Mouse (Mus musculus) hematopoietic stem cell, adult 5-6 weeks (primary cell): ENCODE data around the gene Iapp. TPM values are rescaled to one million over a fixed set of nuclear protein-coding genes. Genes with fewer than 3 reads are reported as not detected.
A peak's percentile ranks its signal among the peaks of the same experiment; 100 is the strongest.
"Not testable (repeated sequence)": the region's sequence is repeated elsewhere in the genome, so short reads cannot be mapped to it uniquely, and the experiment has no call there.

Experiments used
- ATAC-seq, 2 experiments: fragments of 125-278 bp in 1 of 2; replicated peaks in 1 of 2; 2 replicates each; pipeline ENCODE4 v1.8.0; 2016 to 2017; ENCODE audit warnings: inconsistent platforms in 2 of 2, mild to moderate bottlenecking in 2 of 2, moderate number of reproducible peaks in 2 of 2, low read depth in 1 of 2, moderate TSS enrichment in 1 of 2; ENCODE audit not compliant: low FRiP score in 2 of 2, poor library complexity in 2 of 2, severe bottlenecking in 2 of 2, insufficient read depth in 1 of 2, low TSS enrichment in 1 of 2
- total RNA-seq: library from RNA; stranded (forward); fragments of 172-1452, 232-1000 nt; gene quantifications from 2 replicates; pipeline ENCODE4 v1.2.3, GENCODE M21; 2017

Gene Iapp
- not detected in 2 replicates for total RNA-seq

GRCm38 (mm10) chr6:142298098-142298497 lies at the start of gene Iapp:
TSS of gene Iapp (plus strand) at chr6:142298423.
- ATAC-seq: no peak

- ATAC-seq: not testable (repeated sequence)
Observed at GRCm38 (mm10) chr6:142250738-142251307, 47.4 kb upstream of the Iapp start.

- ATAC-seq: no peak
Observed at GRCm38 (mm10) chr6:142275721-142276442, 22.3 kb upstream of the Iapp start.

- ATAC-seq: no peak
Observed at GRCm38 (mm10) chr6:142289413-142290118, 8.7 kb upstream of the Iapp start.

GRCm38 (mm10) chr6:142305076-142305475 lies 6.9 kb downstream of the Iapp start:
- no peak for ATAC-seq

- no peak for ATAC-seq
Observed at GRCm38 (mm10) chr6:142314285-142314684, 16.1 kb downstream of the Iapp start.

- ATAC-seq: no peak
Observed at GRCm38 (mm10) chr6:142317106-142317505, 18.9 kb downstream of the Iapp start.

GRCm38 (mm10) chr6:142322881-142323280 lies 24.7 kb downstream of the Iapp start, which contains the start of gene Slco1a5:
TSS of gene Slco1a5 (minus strand) at chr6:142322981.
- ATAC-seq: no peak

- no peak for ATAC-seq
Observed at GRCm38 (mm10) chr6:142326598-142326997, 28.4 kb downstream of the Iapp start.

GRCm38 (mm10) chr6:142329201-142329600 lies 31.0 kb downstream of the Iapp start:
- ATAC-seq: no peak

GRCm38 (mm10) chr6:142338961-142339360 lies 40.7 kb downstream of the Iapp start:
- no peak for ATAC-seq

- no peak for ATAC-seq
Observed at GRCm38 (mm10) chr6:142339576-142339975, 41.4 kb downstream of the Iapp start.

- ATAC-seq: no peak
Observed at GRCm38 (mm10) chr6:142343561-142343960, 45.3 kb downstream of the Iapp start.

GRCm38 (mm10) chr6:142345440-142346038 lies 47.3 kb downstream of the Iapp start, which contains the start of gene Pyroxd1:
TSS of gene Pyroxd1 (plus strand) at chr6:142345654.
- ATAC-seq: peak; percentile 93 to 95

- no peak; a peak in 1 of 4 replicates for ATAC-seq
Observed at GRCm38 (mm10) chr6:142346181-142347110, 48.2 kb downstream of the Iapp start.

- no peak for ATAC-seq
Observed at GRCm38 (mm10) chr6:142347431-142348385, 49.5 kb downstream of the Iapp start.
